Mouse (Mus musculus): ENCODE measurements around the gene Chst11.

GRCm38 (mm10) chr10:83041875-83042274, 56.6 kb downstream of the Chst11 start:
- TF ChIP-seq CTCF (IDR thresholded peaks at IDR 0.05; ENCODE audit: borderline replicate concordance, insufficient read depth, low read depth, low read length) (no peak), POLR2A (IDR thresholded peaks at IDR 0.05; ENCODE audit: borderline replicate concordance, insufficient read depth, low read length) (no peak)
